Mouse (Mus musculus) kidney, adult 2 months (tissue): ENCODE measurements around the gene Tmem144. TPM values are rescaled to one million over a fixed set of nuclear protein-coding genes. Genes with fewer than 3 reads are reported as not detected.

Experiments used
- DNase-seq: peaks from one replicate; pipeline ENCODE4 v3.0.0; 2021
- H3K27ac ChIP-seq: fragments of 200-500 bp; 2 replicates; pipeline ENCODE4 v1.5.1; 2012; ENCODE audit warnings: low read depth, low read length, control low read depth, inconsistent platforms; ENCODE audit not compliant: insufficient read depth
- H3K27me3 ChIP-seq: fragments of 200-500 bp; replicated peaks from 2 replicates; pipeline ENCODE4 v1.6.1; 2012; ENCODE audit warnings: mild to moderate bottlenecking, moderate library complexity, low read length, inconsistent platforms; ENCODE audit not compliant: control insufficient read depth, insufficient read depth
- H3K36me3 ChIP-seq: fragments of 200-500 bp; 2 replicates; pipeline ENCODE4 v1.6.1; 2012; ENCODE audit warnings: mild to moderate bottlenecking, moderate library complexity, low read length, inconsistent platforms; ENCODE audit not compliant: control insufficient read depth, insufficient read depth
- H3K4me1 ChIP-seq: fragments of 200-500 bp; 2 replicates; pipeline ENCODE4 v1.6.1; 2011; ENCODE audit warnings: low read length; ENCODE audit not compliant: control insufficient read depth, insufficient read depth
- H3K4me3 ChIP-seq: fragments of 200-500 bp; 2 replicates; pipeline ENCODE4 v1.5.1; 2011; ENCODE audit warnings: mild to moderate bottlenecking, low read depth, low read length, control low read depth; ENCODE audit not compliant: insufficient read depth
- CTCF ChIP-seq: fragments of 200-500 bp; conservative IDR thresholded peaks from 2 replicates; pipeline ENCODE4 v1.5.1; 2011; ENCODE audit warnings: low read depth, mild to moderate bottlenecking, control low read depth, low read length, moderate library complexity, mixed read lengths; ENCODE audit not compliant: insufficient read depth, insufficient read length
- POLR2A ChIP-seq: fragments of 200-500 bp; IDR thresholded peaks from one replicate; pipeline ENCODE4 v1.6.1; 2011; ENCODE audit warnings: low read depth, low read length, control low read depth
- WGBS: fragments of 180-500 bp; shearing (Covaris S2); methylation state at CpG from one replicate; pipeline ENCODE4 v1.1.7; 2018; 5-methylcytosine and 5-hydroxymethylcytosine counted together
- polyA plus RNA-seq: library from polyadenylated mRNA; depleted of rRNA; stranded (reverse); fragments of >200 nt; gene quantifications from 2 replicates; pipeline ENCODE4 v1.2.3, GENCODE M21; 2012; rRNA removed

Gene Tmem144
- polyA plus RNA-seq = 7.1 and 7.4 TPM in 2 replicates

DNA sequence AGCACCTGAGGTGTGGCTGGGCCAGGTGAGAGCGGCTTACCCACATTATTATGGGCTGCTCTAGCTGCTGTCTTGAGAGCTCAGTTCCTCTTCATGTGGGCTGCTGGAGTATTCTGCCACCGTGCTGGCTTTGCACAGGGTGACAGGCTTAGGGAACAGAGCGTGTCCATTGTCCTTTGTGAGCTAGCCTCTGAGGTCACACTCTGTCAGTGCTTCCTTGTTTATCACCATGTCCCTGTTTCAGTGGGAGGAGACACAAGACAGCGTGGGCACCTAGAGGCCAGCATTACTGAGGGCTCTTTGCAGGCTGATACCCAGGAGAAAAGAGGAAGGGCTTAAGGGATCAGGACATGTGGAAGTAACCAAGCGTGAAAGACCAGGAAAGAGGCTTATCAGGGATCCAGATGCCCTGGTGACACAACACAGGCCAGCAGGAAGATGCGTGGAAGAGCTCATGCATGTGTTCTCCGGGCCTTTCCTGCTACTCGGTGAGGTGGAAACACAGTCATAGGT, at the start of gene Tmem144:
Tmem144 (minus strand) TSS at position 120 of the 513 bp plus-strand sequence.
- 58% methylated on average over 8 of the region's 8 CpGs for WGBS
- TF ChIP-seq CTCF = no peak

GRCm38 (mm10) chr3:79901734-79902133, 49.2 kb upstream of the Tmem144 start:
- WGBS = 90% methylated on average over 4 of the region's 4 CpGs
- no peak for TF ChIP-seq POLR2A
- no peak for TF ChIP-seq CTCF

More for the DNA sequence above, at the start of gene Tmem144:
- no peaks in the 10 kb centered on the region for H3K36me3 ChIP-seq
- no peak within 1 kb of the TSS for H3K4me3 ChIP-seq
- H3K27ac ChIP-seq = no peak within 1 kb of the TSS
- no peaks in the 10 kb centered on the region for H3K27me3 ChIP-seq
- no peak for DNase-seq
- peaks cover 8% of the 10 kb centered on the region; the same call in 1 of the 2 replicates for H3K4me1 ChIP-seq

GRCm38 (mm10) chr3:79901321-79901720, 48.7 kb upstream of the Tmem144 start:
- Histone ChIP-seq H3K27me3 (no peaks in the 10 kb centered on the region), H3K36me3 (no peaks in the 10 kb centered on the region), H3K4me1 (no peaks in the 10 kb centered on the region), H3K4me3 (no peak overlapping the region), H3K27ac (no peak overlapping the region)
- 91% methylated on average over 6 of the region's 6 CpGs for WGBS
- TF ChIP-seq CTCF = no peak
- TF ChIP-seq POLR2A = no peak
- no peak for DNase-seq

More at GRCm38 (mm10) chr3:79901734-79902133, 49.2 kb upstream of the Tmem144 start:
- no peak for DNase-seq
- H3K27me3 ChIP-seq = no peaks in the 10 kb centered on the region
- H3K4me3 ChIP-seq = no peak overlapping the region
- no peak overlapping the region for H3K27ac ChIP-seq
- 0 out of 2 replicates have a peak, but pooled peaks cover 2% of the 10 kb centered on the region for H3K4me1 ChIP-seq
- no peaks in the 10 kb centered on the region for H3K36me3 ChIP-seq

DNA sequence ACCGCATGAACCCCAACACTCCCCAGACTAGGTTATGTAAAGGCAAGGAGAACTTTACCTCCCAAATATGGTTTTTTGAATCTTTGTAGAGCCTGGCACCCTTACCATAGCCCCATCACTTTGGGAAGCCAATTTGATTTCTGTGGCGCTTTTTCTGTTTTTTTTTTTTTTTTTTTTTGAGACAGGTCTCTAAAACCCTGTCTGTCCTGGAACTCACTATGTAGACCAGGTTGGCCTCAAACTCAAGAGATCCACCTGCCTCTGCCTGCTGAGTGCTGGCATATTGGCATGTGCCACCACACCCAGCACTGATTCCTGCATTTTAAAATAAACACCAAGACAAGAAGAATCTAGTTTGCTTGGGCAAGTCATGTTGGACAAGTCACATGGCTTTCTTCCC, 47.9 kb upstream of the Tmem144 start:
- Histone ChIP-seq H3K4me1 (no peaks in the 10 kb centered on the region), H3K27me3 (no peaks in the 10 kb centered on the region), H3K4me3 (no peak overlapping the region), H3K36me3 (no peaks in the 10 kb centered on the region), H3K27ac (no peak overlapping the region)
- TF ChIP-seq CTCF = no peak
- TF ChIP-seq POLR2A = no peak
- WGBS = 96% methylated on average over 2 of the region's 2 CpGs
- DNase-seq = peak; percentile 12

- no peak for DNase-seq
- Histone ChIP-seq H3K27me3 (no peaks in the 10 kb centered on the region), H3K27ac (no peak overlapping the region), H3K4me3 (no peak overlapping the region), H3K4me1 (no peaks in the 10 kb centered on the region), H3K36me3 (no peaks in the 10 kb centered on the region)
- WGBS = 84% methylated on average over 9 of the region's 9 CpGs
- TF ChIP-seq CTCF = no peak
- no peak for TF ChIP-seq POLR2A
Observed at GRCm38 (mm10) chr3:79899906-79900305, 47.3 kb upstream of the Tmem144 start.

DNA sequence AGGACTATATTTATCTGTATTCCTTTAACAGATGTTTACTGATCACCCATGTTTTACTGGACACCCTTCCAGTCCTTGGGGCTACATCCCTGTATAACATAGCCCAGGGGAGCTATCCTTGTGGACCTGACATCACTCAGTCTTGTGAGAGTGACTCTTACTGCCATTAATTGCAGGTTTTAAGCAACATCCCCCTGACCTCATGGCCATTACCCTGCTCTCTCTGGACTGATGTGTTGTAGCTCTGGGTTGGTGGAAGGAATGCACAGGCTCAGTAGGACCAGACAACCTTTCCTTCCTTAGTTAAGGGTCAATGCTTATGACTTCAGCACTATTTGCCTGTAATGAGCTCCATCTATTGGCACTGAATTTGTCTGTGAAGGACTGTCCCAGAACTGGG, 45.9 kb upstream of the Tmem144 start:
- H3K36me3 ChIP-seq = no peaks in the 10 kb centered on the region
- H3K4me1 ChIP-seq = no peaks in the 10 kb centered on the region
- TF ChIP-seq CTCF = no peak
- no peak for TF ChIP-seq POLR2A
- DNase-seq = no peak
- no peak overlapping the region for H3K4me3 ChIP-seq
- H3K27me3 ChIP-seq = no peaks in the 10 kb centered on the region
- no peak overlapping the region for H3K27ac ChIP-seq

DNA sequence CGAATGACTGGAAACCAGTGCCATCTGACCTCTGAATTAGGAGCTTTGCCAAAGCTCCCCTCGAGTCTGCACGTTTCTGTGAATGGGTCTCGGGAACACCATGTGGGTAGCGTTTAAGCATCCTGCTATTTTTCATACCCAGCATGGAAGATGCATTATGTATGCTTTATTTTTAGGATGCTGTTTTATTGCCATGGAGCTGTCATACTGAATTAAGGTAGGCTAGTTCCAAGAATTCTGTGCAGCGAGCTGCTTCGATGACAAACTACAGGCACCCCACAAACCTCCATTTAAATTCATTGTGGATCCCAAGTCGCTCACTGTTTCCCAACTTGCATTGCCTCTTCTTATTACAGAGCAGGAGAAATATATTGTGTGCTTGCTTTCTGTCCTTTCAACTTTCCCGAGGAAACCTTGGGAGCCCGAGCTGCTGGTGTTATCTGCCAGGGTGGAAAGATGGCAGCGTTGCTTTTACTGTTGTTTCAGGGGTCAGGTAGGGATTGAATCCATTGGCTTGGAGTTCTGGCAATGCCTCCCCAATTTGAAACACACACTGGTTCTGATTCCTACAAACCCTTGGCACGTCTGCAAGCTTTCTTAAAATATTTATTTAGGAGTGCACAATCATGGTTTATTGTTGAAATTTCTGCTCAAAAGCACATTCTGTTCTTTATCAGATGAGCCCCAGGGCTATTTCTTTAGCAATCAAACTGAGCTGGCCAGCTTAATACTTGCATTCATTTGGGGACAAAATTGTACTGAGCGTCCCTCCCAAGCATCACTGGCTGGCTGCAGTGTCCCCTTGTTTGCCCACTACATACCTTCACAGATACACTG, 45.2 kb upstream of the Tmem144 start:
- Histone ChIP-seq H3K27ac (peak overlapping the region; percentile 56), H3K4me1 (no peaks in the 10 kb centered on the region), H3K36me3 (no peaks in the 10 kb centered on the region), H3K4me3 (no peak overlapping the region), H3K27me3 (no peaks in the 10 kb centered on the region)
- TF ChIP-seq CTCF = no peak
- no peak for TF ChIP-seq POLR2A
- DNase-seq = no peak
- WGBS = 75% methylated on average over 13 of the region's 13 CpGs
